Mouse (Mus musculus): ENCODE measurements at regions not wholly inside any gene's neighbourhood (a gene's known extent, or its start where the extent isn't known, plus 50 kb on each side); places are given as distances from the start of the nearest gene placed in this dataset.

DNA sequence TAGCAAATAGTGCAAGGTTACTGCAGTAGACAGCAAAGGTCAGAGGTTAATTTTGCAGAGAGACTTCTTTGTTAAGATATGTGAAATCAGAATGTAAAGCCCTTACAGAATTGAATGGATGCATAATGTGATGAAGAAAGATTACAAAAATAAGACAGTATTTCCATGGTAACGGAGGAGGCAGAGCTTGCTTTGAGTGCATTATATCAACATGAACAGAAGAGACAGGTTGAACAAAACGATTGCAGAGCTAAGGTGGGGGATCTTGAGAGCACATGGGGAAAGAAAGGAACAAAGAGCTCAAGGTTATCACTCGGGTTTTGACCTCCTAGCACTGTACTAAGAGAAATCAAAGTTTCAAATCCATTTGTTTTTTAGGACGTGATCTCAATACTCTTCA lies 106.2 kb upstream of the Rap2b start:
- in situ Hi-C loops (cut with MboI, MseI): no loop called here

DNA sequence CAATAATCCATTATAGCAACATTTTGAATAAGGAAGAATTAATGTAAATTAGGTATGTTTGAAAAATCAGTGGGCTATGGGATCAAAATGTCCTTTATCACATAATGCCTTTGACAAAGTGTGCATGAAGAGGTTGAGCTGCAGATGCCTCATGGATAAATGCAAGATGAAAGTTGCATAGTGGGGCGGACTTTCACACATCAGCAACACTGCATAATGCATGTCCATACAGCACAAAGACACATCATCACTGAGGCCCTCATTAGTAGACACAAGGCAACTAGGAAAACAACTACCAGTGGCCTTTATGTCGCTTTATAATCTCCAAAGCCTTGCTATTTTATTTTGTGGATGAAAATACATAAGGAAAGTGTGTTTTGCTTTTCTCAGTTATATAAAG lies 105.8 kb upstream of the Rap2b start:
- in situ Hi-C loops (cut with MboI, MseI): no loop called here

DNA sequence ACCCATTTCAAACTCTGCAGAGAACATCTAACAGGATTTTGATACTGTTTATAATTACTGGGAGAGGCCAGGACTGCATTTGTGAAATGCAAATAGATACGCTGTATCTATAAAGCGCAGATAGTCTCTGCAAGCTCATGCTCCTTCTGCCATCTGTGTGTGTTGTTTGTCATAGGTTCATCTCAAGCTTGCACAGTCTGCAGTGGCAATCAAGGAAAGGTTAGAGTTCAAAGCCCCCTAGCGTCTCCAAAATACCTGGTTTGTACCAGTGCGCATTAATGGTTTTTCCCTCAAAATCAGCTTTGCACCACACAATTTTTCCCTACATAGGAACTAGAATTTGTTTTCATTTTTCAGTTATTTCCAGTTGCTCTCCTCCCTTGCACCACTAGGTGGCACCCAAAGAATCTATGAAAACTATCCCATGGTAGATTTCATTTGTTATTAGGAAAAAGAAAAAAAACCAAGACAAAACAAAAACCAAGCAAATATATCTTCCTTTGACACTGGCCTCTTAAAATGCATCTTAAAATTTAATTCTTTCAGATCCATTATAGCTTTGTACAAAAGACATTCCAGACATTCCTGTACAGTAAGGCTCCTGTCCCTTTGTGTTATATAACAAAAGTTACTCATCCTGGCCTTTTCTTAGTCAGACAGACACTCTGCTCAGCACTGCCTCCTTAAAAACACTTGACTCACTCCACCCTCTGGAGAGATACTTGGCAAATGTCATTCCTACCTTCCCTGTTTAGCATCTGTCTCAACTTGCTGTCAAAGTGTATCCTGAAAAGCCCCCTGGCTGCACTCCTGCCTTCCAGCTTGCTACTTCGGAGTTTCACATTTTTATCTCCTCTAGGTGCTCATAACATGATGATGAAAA lies 92.7 kb upstream of the Rap2b start:
- in situ Hi-C loops (cut with MboI, MseI): no loop called here

DNA sequence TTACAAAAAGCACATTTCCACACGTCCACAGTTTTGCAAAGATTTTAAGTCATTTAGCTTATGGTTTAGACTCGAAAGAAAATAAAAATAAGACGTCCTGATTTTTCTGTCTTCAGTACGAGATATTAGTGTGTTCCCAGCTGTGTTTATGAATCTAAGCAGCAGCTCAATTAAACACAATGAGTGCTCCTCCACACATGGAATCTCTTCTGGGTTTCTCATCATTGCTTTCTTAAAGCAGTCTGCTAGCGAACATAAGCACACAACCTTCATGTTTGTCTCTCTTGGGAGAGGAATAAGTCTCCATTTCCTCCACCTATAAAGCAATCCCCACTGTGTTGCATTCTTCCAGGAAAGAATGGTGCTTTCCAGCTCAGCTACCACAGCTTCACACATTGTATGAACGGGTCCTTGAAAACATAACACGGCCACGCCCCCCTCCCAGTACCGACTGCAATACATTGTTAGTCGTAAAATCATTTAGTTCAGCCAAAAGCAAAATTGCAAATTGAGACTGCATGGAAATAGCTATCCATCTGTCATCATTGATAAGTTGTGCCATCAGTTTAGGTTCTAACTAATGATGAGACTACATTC lies 75.4 kb upstream of the Rap2b start:
- in situ Hi-C loops (cut with MboI, MseI): no loop called here

DNA sequence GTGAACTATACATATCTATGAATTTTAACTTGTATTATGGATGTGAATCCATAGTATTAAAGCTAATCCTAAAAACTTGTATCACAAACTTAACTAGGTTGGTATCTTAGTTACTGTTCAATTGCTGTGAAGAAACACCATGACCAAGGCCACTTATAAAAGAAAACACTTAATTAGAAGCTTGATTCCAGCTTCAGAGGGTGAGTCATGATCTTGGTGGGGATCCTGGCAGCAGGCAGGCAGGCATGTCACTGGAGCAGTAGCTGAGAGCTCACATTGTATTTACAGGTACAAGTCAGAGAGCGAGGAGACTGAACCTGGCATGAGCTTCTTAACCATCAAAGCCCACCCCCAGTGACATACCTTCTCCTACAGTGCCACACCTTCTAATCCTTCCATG lies 73.2 kb upstream of the Rap2b start:
- in situ Hi-C loops (cut with MboI, MseI): no loop called here

DNA sequence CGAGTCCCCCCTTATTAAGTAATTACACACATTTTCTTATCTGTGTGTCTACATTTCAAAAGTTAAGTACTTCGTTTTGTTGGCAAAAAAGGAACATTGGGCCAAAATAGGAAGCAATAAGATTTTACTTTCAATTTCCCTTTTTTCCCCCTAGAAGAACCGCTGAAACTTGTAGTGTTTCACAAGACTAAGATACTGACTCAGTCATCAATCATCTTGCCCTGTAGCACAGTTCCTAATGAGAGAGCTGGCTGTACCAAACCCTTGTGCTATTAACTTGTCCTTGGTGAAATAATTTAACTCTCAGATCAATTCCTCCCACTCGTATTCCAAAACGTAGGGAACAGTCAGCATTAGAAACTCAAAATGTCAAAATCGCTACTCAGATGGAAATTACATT lies 66.6 kb upstream of the Rap2b start:
- in situ Hi-C loops (cut with MboI, MseI): no loop called here

DNA sequence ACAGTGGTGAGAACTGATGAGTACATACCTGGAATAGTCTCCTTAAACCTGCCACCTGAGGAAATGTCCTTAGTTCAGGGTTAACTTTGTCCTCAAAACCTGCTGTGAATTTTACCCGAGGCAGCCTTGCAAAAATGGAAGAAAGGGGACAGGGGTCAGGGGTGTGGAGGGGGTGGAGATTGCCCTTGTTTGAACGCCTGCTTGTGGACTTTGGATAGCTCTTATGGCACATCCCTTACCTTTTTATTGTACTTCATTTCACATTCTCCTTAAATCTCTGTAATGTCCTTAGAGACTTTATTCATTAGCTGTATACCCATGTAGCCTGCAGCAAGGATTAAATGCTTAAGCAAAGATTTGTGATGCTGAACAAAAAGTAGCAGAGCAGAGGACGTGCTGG lies 64.1 kb upstream of the Rap2b start:
- in situ Hi-C loops (cut with MboI, MseI): no loop called here

DNA sequence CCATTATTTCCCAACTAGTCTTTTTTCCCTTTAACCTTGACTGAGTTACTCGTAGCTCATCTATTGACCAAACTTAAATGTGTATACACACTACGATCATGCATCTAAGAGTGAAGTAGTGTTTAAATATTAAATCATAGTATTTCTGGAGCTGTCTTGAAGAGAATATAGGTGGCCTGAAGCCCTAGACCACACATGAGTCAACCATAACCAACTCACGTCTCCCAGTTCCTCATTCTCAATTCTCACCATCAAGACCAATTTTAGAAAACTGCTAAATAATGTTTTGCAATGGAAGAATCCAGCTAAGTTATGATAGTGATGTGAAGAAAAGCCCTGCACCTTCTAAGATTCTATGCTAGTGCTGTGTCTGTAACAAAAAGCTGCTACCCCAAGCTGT lies 59.2 kb upstream of the Rap2b start:
- in situ Hi-C loops (cut with MboI, MseI): no loop called here

DNA sequence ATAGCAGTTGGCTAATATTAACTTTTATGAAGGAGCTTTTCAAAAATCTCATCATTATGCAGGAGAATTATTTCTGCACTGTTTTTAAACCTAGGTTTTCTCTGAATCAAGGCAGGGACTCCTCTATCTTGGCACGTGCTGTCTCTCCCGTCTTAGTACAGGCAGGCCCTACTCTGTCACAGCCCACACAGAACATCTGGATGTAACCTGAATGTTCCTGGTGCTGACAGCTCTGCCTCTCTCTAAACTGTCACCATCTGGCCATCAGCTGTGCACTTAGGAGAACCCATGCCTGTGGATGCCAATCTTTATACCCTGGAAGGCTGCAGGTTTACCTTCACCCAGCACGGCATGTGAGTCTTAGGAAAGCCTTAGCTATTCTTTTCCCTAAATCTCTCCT lies 58.0 kb upstream of the Rap2b start:
- in situ Hi-C loops (cut with MboI, MseI): no loop called here

DNA sequence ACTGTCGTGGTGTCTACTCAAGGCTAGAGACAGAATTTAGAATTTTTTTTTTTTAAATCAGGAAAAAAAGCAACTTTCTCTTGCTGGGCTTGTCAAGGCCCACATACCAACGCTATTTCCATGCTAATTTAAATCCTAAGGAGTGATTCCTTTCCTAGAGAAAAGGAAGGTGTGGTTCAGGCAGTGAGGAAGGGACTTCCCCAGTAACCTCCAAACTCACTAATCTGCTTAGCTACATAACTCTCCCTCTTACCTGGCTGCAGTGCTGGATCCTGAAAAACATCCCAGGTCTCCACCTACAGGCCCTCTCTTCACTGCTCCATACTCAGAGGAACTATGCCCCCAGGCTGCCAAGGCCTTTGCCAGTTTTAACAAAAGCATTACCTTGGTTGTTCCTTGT lies 55.1 kb upstream of the Rap2b start:
- in situ Hi-C loops (cut with MboI, MseI): no loop called here

DNA sequence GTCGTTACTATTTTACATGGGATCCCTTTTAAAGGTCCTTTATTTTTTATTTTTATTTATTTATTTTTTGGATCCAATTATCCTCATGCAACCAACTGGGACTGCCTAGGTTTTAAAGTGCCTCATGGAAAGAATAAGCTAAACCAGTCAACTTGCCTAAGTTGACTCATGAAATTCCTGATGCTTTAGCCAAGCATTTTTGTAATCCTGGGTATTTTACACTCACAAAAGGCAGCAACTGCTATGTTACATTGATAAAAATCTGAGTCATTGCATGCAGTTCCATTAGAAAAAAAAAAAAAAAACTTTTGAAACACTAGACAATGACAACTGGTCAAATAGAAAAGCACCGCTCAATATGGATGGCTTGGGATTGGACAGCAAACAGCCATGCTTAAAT lies 52.7 kb upstream of the Rap2b start:
- in situ Hi-C loops (cut with MboI, MseI): no loop called here

DNA sequence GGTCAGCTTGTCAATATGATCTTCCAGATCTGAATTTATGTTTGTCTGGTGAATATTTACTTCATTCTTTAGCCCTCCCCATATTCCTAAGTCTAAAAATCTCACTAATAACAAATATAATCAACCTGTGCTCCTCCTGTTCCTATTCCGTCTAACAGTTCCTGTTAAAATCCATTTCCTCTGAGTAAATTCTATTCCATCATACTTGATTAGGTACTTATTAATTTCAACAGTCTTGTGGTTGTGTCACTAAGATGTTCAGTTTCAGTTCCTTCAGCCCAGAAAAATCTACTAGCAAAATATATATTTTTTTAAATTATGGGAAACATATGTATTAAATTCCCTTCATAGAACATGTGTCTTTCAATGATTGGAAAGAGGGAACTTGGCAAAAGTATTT lies 52.2 kb upstream of the Rap2b start:
- in situ Hi-C loops (cut with MboI, MseI): no loop called here

Measured in T-helper 17 cell (primary cell).